Mouse (Mus musculus) liver, embryonic 16.5 days (tissue): Measurements from ENCODE around the gene Mast3. TPM values are rescaled to one million over a fixed set of nuclear protein-coding genes. Genes with fewer than 3 reads are reported as not detected.

Experiments used
- ATAC-seq: fragments of 200-750 bp; cut with Nextera tagmentation; 2 replicates; pipeline ENCODE4 v1.8.0; 2017; ENCODE audit warnings: low read depth, mild to moderate bottlenecking, moderate number of reproducible peaks, moderate library complexity
- H3K27ac ChIP-seq: fragments of 300-500 bp; sonication (generic); 2 replicates; pipeline ENCODE4 v1.5.1; 2014; ENCODE audit warnings: mild to moderate bottlenecking, low read length
- H3K27me3 ChIP-seq: fragments of 300-500 bp; sonication (generic); 2 replicates; pipeline ENCODE4 v1.6.1; 2014; ENCODE audit warnings: low read depth, low read length, mixed read lengths; ENCODE audit not compliant: control insufficient read depth, insufficient read depth
- H3K36me3 ChIP-seq: fragments of 300-500 bp; sonication (generic); 2 replicates; pipeline ENCODE4 v1.6.1; 2014; ENCODE audit warnings: mild to moderate bottlenecking; ENCODE audit not compliant: control insufficient read depth, insufficient read depth
- H3K4me1 ChIP-seq: fragments of 300-500 bp; sonication (generic); 2 replicates; pipeline ENCODE4 v1.6.1; 2014; ENCODE audit warnings: low read depth, low read length, mixed read lengths; ENCODE audit not compliant: control insufficient read depth
- H3K4me2 ChIP-seq: fragments of 300-500 bp; sonication (generic); 2 replicates; pipeline ENCODE4 v1.6.1; 2014; ENCODE audit warnings: low read depth, low read length, mixed read lengths
- H3K4me3 ChIP-seq: fragments of 300-500 bp; sonication (generic); 2 replicates; pipeline ENCODE4 v1.5.1; 2014; ENCODE audit warnings: low read depth, mild to moderate bottlenecking, low read length
- H3K9ac ChIP-seq: fragments of 300-500 bp; sonication (generic); 2 replicates; pipeline ENCODE4 v1.6.1; 2014; ENCODE audit warnings: low read depth, low read length
- H3K9me3 ChIP-seq: fragments of 300-500 bp; sonication (generic); replicated peaks from 2 replicates; pipeline ENCODE4 v1.6.1; 2016; ENCODE audit warnings: low read length; ENCODE audit not compliant: control insufficient read depth
- WGBS: fragments of 180-500 bp; shearing (Covaris S2); extraction: QIAGEN DNeasy Blood & Tissue Kit; methylation state at CpG from one replicate; pipeline ENCODE4 v1.1.7; 2014; ENCODE audit not compliant: insufficient replicate concordance; 5-methylcytosine and 5-hydroxymethylcytosine counted together
- microRNA-seq: library from miRNA; unstranded; fragments of <30 nt; microRNA quantifications from one replicate; pipeline ENCODE4, GENCODE M21; 2016
- polyA plus RNA-seq: library from polyadenylated mRNA; unstranded; fragments of >200 nt; fragmentation: Nextera tagmentation; extraction: Ambion mirVana; gene quantifications from 2 replicates; pipeline ENCODE4 v1.2.1, GENCODE M21; 2015

The Mast3 gene
- polyA plus RNA-seq, 1 experiment from 2014 or later: 9.0 TPM

GRCm38 (mm10) chr8:70729808-70730475 is 74.9 kb downstream of the Mast3 start:
- no peak for ATAC-seq
- Histone ChIP-seq H3K27me3 (peaks cover 30% of the 10 kb centered on the region), H3K4me3 (peak overlapping the region; percentile 30), H3K4me1 (peaks cover 3% of the 10 kb centered on the region; the same call in 1 of the 2 replicates), H3K9me3 (no peaks in the 10 kb centered on the region), H3K9ac (no peak overlapping the region; the same call in 1 of the 2 replicates), H3K27ac (no peak overlapping the region), H3K36me3 (no peaks in the 10 kb centered on the region), H3K4me2 (peak overlapping the region; percentile 52)
- 2% methylated on average over 34 of the region's 34 CpGs for WGBS

Small RNA genes lying within 50 kb of the gene (microRNA-seq; reads per million reads assigned to microRNA genes)
- gene Mir7240: not detected

Other genes starting within 250 kb of the Mast3 start
- 35.0 and 38.0 TPM in 2 replicates for gene Isyna1, start 210.7 kb downstream of the Mast3 start, polyA plus RNA-seq
- 25.1 and 32.3 TPM in 2 replicates for gene Ssbp4, start 196.2 kb downstream of the Mast3 start, polyA plus RNA-seq
- 7.5 and 9.0 TPM in 2 replicates for gene Lrrc25, start 188.9 kb downstream of the Mast3 start, polyA plus RNA-seq
- gene Gdf15, start 172.6 kb downstream of the Mast3 start, polyA plus RNA-seq: 2.7 and 3.1 TPM in 2 replicates
- gene Pgpep1, start 144.7 kb downstream of the Mast3 start, polyA plus RNA-seq: 18.9 and 20.5 TPM in 2 replicates
- gene Lsm4, start 131.8 kb downstream of the Mast3 start, polyA plus RNA-seq: 104 and 113 TPM in 2 replicates
- gene Jund, start 106.1 kb downstream of the Mast3 start, polyA plus RNA-seq: 12.3 and 17.5 TPM in 2 replicates
- 0.02 TPM in 1 of 2 replicates, not detected in the other for gene Iqcn, start 101.6 kb downstream of the Mast3 start, polyA plus RNA-seq
- gene Gm3336, start 86.5 kb downstream of the Mast3 start, polyA plus RNA-seq: 0.40 and 0.47 TPM in 2 replicates
- 1.5 and 2.2 TPM in 2 replicates for gene Pde4c, start 81.3 kb downstream of the Mast3 start, polyA plus RNA-seq
- gene Rab3a, start 50.4 kb downstream of the Mast3 start, polyA plus RNA-seq: 2.2 and 3.4 TPM in 2 replicates
- gene Mpv17l2, start 44.1 kb downstream of the Mast3 start, polyA plus RNA-seq: 31.4 and 32.1 TPM in 2 replicates
- gene Pik3r2, start 28.3 kb downstream of the Mast3 start, polyA plus RNA-seq: 12.2 and 13.9 TPM in 2 replicates
- 0.06 and 0.35 TPM in 2 replicates for gene Il12rb1, start 3.4 kb upstream of the Mast3 start, polyA plus RNA-seq
- gene Arrdc2, start 34.7 kb upstream of the Mast3 start, polyA plus RNA-seq: 11.6 and 13.5 TPM in 2 replicates
- gene Kcnn1, start 58.2 kb upstream of the Mast3 start, polyA plus RNA-seq: 0.20 and 0.46 TPM in 2 replicates
- 42.5 and 43.1 TPM in 2 replicates for gene Ccdc124, start 68.9 kb upstream of the Mast3 start, polyA plus RNA-seq
- gene Slc5a5, start 87.7 kb upstream of the Mast3 start, polyA plus RNA-seq: 0.11 TPM in 1 of 2 replicates, not detected in the other
- 2,028 and 2,149 TPM in 2 replicates for gene Rpl18a, start 92.4 kb upstream of the Mast3 start, polyA plus RNA-seq
- gene Map1s, start 100.9 kb upstream of the Mast3 start, polyA plus RNA-seq: 12.1 and 14.4 TPM in 2 replicates